Mouse (Mus musculus) heart, embryonic 16.5 days (tissue): ENCODE measurements around the gene Cc2d1a. TPM values are rescaled to one million over a fixed set of nuclear protein-coding genes. Genes with fewer than 3 reads are reported as not detected.

Source experiments
- ATAC-seq: fragments of 200-750 bp; cut with Nextera tagmentation; replicated peaks from 2 replicates; pipeline ENCODE4 v1.8.0; 2017; ENCODE audit warnings: moderate number of reproducible peaks; ENCODE audit not compliant: insufficient read depth, low FRiP score; ENCODE audit errors: extremely low read depth
- H3K27ac ChIP-seq: fragments of 300-500 bp; sonication (generic); 2 replicates; pipeline ENCODE4 v1.5.1; 2014; ENCODE audit warnings: mild to moderate bottlenecking, low read length, control low read depth, moderate library complexity
- H3K27me3 ChIP-seq: fragments of 300-500 bp; sonication (generic); 2 replicates; pipeline ENCODE4 v1.6.1; 2014; ENCODE audit warnings: low read length, mixed read lengths; ENCODE audit not compliant: control insufficient read depth, insufficient read depth
- H3K36me3 ChIP-seq: fragments of 300-500 bp; sonication (generic); 2 replicates; pipeline ENCODE4 v1.6.1; 2014; ENCODE audit not compliant: control insufficient read depth, insufficient read depth
- H3K4me1 ChIP-seq: fragments of 300-500 bp; sonication (generic); 2 replicates; pipeline ENCODE4 v1.6.1; 2014; ENCODE audit warnings: low read length, mixed read lengths; ENCODE audit not compliant: control insufficient read depth, insufficient read depth
- H3K4me2 ChIP-seq: fragments of 300-500 bp; sonication (generic); 2 replicates; pipeline ENCODE4 v1.6.1; 2014; ENCODE audit warnings: low read depth, mild to moderate bottlenecking, control low read depth, low read length
- H3K4me3 ChIP-seq: fragments of 300-500 bp; sonication (generic); 2 replicates; pipeline ENCODE4 v1.5.1; 2014; ENCODE audit warnings: mild to moderate bottlenecking, control low read depth, low read length
- H3K9ac ChIP-seq: fragments of 300-500 bp; sonication (generic); 2 replicates; pipeline ENCODE4 v1.6.1; 2014; ENCODE audit warnings: low read length, control low read depth
- H3K9me3 ChIP-seq: fragments of 300-500 bp; sonication (generic); replicated peaks from 2 replicates; pipeline ENCODE4 v1.6.1; 2016; ENCODE audit warnings: low read length; ENCODE audit not compliant: control insufficient read depth
- WGBS: fragments of 180-500 bp; shearing (Covaris S2); extraction: QIAGEN DNeasy Blood & Tissue Kit; methylation state at CpG from one replicate; pipeline ENCODE4 v1.1.7; 2014; 5-methylcytosine and 5-hydroxymethylcytosine counted together
- polyA plus RNA-seq: library from polyadenylated mRNA; unstranded; fragments of >200 nt; fragmentation: Nextera tagmentation; extraction: Ambion mirVana; gene quantifications from 2 replicates; pipeline ENCODE4 v1.2.1, GENCODE M21; 2015

Cc2d1a gene
- polyA plus RNA-seq: 14.8 and 15.4 TPM in 2 replicates

- no peaks in the 10 kb centered on the region for H3K9me3 ChIP-seq
- WGBS: 15% methylated on average over 49 of the region's 49 CpGs
- peaks cover 11% of the 10 kb centered on the region for H3K36me3 ChIP-seq
- H3K9ac ChIP-seq: peak within 1 kb of the TSS; percentile 89
- H3K4me3 ChIP-seq: peak within 1 kb of the TSS; percentile 85
- H3K4me1 ChIP-seq: peaks cover 14% of the 10 kb centered on the region
- peak; percentile 95 for ATAC-seq
- no peaks in the 10 kb centered on the region for H3K27me3 ChIP-seq
- H3K4me2 ChIP-seq: peak within 1 kb of the TSS; percentile 89
- no peak within 1 kb of the TSS for H3K27ac ChIP-seq
Measured at GRCm38 (mm10) chr8:84147769-84148530, at the start of gene Cc2d1a, which contains the start of gene 4930432K21Rik. Gene Cc2d1a, minus strand, starts transcription at chr8:84147936. Gene 4930432K21Rik, plus strand, starts transcription at chr8:84148025.

- H3K9ac ChIP-seq: peak overlapping the region; percentile 58
- peak; percentile 30 for ATAC-seq
- WGBS: 4% methylated on average over 43 of the region's 43 CpGs
- H3K4me1 ChIP-seq: peaks cover 41% of the 10 kb centered on the region
- no peaks in the 10 kb centered on the region for H3K36me3 ChIP-seq
- H3K4me2 ChIP-seq: peak overlapping the region; percentile 67
- H3K27ac ChIP-seq: peak overlapping the region; percentile 99
- H3K4me3 ChIP-seq: peak overlapping the region; percentile 55
- H3K27me3 ChIP-seq: no peaks in the 10 kb centered on the region
- no peaks in the 10 kb centered on the region for H3K9me3 ChIP-seq
Measured at GRCm38 (mm10) chr8:84197141-84197921, 49.6 kb upstream of the Cc2d1a start.

DNA sequence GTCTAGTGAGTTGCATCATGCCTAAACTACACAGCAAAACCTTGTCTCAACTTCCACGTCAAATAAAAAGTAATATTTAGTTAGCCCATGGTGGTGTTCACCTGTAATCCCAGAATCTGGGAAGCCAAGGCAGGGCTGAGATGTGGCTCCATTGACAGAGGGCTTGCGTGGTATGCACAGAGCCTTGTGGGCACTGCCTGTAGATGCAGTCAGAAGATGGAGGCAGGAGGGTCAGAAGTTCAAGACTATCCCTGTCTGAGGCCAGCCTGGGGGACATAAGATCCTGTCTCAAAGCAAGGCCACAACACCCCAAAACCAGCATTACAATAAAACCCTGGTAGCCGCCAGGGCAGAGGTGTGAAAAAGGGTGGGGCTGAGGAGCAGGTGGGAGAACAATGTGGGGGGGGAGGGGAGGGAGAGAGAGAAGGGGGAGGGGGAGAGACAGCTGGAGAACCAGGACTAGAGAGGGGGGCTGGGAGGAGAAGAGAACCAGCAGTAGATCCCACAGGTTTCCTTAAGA, 46.5 kb upstream of the Cc2d1a start:
- Histone ChIP-seq H3K4me3 (no peak overlapping the region), H3K4me2 (no peak overlapping the region), H3K36me3 (no peaks in the 10 kb centered on the region), H3K27ac (no peak overlapping the region), H3K9ac (no peak overlapping the region), H3K27me3 (no peaks in the 10 kb centered on the region), H3K4me1 (peaks cover 30% of the 10 kb centered on the region), H3K9me3 (no peaks in the 10 kb centered on the region)
- ATAC-seq: no peak
- WGBS: 69% methylated on average over 3 of the region's 3 CpGs

DNA sequence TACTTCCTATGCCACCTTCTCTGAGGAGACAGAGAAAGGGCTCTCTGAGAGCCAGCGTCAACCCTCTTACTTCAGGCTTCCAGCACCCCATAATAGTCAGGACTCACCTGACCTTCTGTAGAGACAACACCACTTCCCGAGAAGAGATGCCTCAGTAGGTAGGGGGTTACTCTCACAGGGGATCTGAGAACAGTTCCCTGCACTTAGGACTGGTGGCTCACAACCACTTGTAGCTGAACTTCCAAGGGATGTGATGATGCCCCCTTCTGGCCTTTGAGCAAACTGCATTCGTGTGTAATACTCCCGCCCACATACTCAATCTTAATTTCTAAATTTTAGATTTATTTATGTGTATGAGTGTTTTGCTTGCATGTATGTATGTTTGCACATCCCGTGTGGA, 45.8 kb upstream of the Cc2d1a start:
- H3K4me3 ChIP-seq: no peak overlapping the region
- no peak overlapping the region for H3K27ac ChIP-seq
- WGBS: 83% methylated on average over 5 of the region's 5 CpGs
- peaks cover 24% of the 10 kb centered on the region for H3K4me1 ChIP-seq
- no peak for ATAC-seq
- H3K4me2 ChIP-seq: no peak overlapping the region
- H3K27me3 ChIP-seq: no peaks in the 10 kb centered on the region
- H3K9ac ChIP-seq: no peak overlapping the region
- H3K9me3 ChIP-seq: no peaks in the 10 kb centered on the region
- no peaks in the 10 kb centered on the region for H3K36me3 ChIP-seq

GRCm38 (mm10) chr8:84193161-84193560, 45.4 kb upstream of the Cc2d1a start:
- H3K4me2 ChIP-seq: no peak overlapping the region
- no peaks in the 10 kb centered on the region for H3K27me3 ChIP-seq
- H3K4me1 ChIP-seq: peaks cover 21% of the 10 kb centered on the region
- H3K36me3 ChIP-seq: no peaks in the 10 kb centered on the region
- WGBS: 75% methylated on average over 4 of the region's 4 CpGs
- no peaks in the 10 kb centered on the region for H3K9me3 ChIP-seq
- no peak overlapping the region for H3K9ac ChIP-seq
- ATAC-seq: no peak
- H3K4me3 ChIP-seq: no peak overlapping the region
- peak overlapping the region; percentile 90; the same call in 1 of the 2 replicates for H3K27ac ChIP-seq

DNA sequence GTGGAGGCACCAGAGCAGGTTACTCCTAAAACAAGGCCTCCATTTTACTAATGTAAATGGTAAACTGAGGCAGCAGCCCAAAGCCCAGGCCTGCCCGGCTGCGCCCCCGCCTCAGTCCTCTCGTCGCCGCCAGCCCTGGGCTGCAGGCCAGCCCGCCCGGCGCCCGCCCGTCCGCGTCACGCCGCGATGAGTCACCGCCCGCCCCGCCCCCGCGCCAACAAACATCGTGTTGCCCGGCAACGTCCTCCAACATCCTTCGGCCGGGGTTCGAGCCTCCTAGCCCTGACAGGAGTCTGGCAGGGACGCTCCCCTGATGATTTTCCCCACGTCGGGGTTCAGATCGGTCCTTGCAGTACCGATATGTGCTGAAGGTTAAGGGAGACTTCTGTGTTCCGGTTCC, 44.8 kb upstream of the Cc2d1a start:
- H3K4me3 ChIP-seq: peak overlapping the region; percentile 34
- peak overlapping the region; percentile 49 for H3K9ac ChIP-seq
- 4% methylated on average over 31 of the region's 33 CpGs for WGBS
- no peaks in the 10 kb centered on the region for H3K36me3 ChIP-seq
- no peaks in the 10 kb centered on the region for H3K9me3 ChIP-seq
- H3K4me1 ChIP-seq: peaks cover 16% of the 10 kb centered on the region
- H3K4me2 ChIP-seq: peak overlapping the region; percentile 60
- H3K27ac ChIP-seq: peak overlapping the region; percentile 90
- H3K27me3 ChIP-seq: no peaks in the 10 kb centered on the region
- ATAC-seq: peak; percentile 66

- peak; percentile 70 for ATAC-seq
- peak overlapping the region; percentile 60 for H3K4me2 ChIP-seq
Measured at GRCm38 (mm10) chr8:84192023-84192422, 44.3 kb upstream of the Cc2d1a start.

GRCm38 (mm10) chr8:84190191-84190867, 42.6 kb upstream of the Cc2d1a start:
- no peak overlapping the region for H3K4me3 ChIP-seq
- H3K4me1 ChIP-seq: peaks cover 20% of the 10 kb centered on the region
- H3K9ac ChIP-seq: no peak overlapping the region
- H3K27me3 ChIP-seq: no peaks in the 10 kb centered on the region
- ATAC-seq: no peak
- H3K4me2 ChIP-seq: no peak overlapping the region
- H3K27ac ChIP-seq: no peak overlapping the region
- 93% methylated on average over 7 of the region's 7 CpGs for WGBS
- H3K9me3 ChIP-seq: no peaks in the 10 kb centered on the region; the same call in 1 of the 2 replicates
- no peaks in the 10 kb centered on the region for H3K36me3 ChIP-seq

More at GRCm38 (mm10) chr8:84192023-84192422, 44.3 kb upstream of the Cc2d1a start:
- Histone ChIP-seq H3K4me1 (peaks cover 19% of the 10 kb centered on the region), H3K9ac (peak overlapping the region; percentile 49), H3K27ac (peak overlapping the region; percentile 90), H3K4me3 (peak overlapping the region; percentile 34), H3K9me3 (no peaks in the 10 kb centered on the region), H3K27me3 (no peaks in the 10 kb centered on the region), H3K36me3 (no peaks in the 10 kb centered on the region)
- WGBS: 12% methylated on average over 13 of the region's 13 CpGs
